Comparison of ENCODE assay signal across 8 mouse cellular contexts in the genomic region with DNA sequence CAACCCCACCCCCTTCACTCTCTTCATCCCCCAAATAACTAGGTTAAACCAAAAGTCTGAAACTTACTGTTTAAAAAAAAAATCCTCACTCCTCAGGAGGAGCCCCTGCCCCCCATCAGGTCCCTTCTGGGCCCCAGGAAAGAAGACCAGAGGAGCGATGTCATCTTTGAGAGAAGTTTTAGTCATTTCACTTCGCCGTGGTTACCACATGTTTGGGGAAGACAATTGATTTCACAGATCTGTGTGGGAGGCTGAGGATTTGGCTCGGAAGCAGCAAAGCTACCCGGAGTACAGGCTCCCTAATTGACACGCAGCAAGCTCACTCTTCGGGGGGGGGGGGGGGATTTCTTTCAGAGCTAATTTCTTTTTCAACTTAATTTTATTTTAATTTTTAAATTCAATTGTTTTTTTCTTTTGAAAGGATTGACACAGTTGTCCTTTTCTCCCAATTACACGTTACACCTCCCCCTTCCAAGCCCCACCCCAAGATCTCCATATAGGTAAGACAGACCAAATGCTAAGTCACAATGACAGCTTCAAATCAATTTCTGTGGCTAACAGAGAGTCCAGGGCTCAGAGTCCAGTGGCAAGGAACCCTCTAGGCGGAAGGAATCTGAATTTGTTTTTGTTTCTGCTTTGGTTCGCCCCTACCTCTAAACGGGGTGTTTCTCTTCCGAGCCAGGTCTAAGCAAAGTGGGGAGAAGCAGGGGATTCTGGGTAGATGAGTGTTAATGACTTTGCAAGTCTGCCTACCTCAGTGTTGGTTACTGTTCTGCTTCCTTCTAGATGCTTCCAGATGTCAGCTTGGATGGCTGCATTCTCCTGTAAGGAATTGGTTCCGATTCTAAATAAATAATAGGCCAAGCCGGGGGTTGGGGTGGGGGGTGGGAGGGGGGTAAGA.
DNase-seq lines count a peak whose midpoint lies in the region; ATAC-seq lines count a peak whose summit lies in the region.

No protein-coding gene starts in this region.

- no peak overlapping the region for H3K27ac ChIP-seq in forebrain, embryonic 14.5 days (ENCODE audit: low read depth, low read length)
- H3K27ac ChIP-seq in limb, embryonic 13.5 days = no peak overlapping the region
- H3K27ac ChIP-seq in neural tube, embryonic 11.5 days (ENCODE audit: low read depth, low read length) = no peak overlapping the region

- H3K4me1 ChIP-seq in forebrain, embryonic 14.5 days (ENCODE audit: control insufficient read depth, insufficient read depth, low read length) = peaks cover 2% of the 10 kb centered on the region; the same call in 1 of the 2 replicates
- peaks cover 16% of the 10 kb centered on the region for H3K4me1 ChIP-seq in limb, embryonic 13.5 days
- no peaks in the 10 kb centered on the region for H3K4me1 ChIP-seq in neural tube, embryonic 11.5 days (ENCODE audit: control insufficient read depth, insufficient read depth, low read length)

- DNase-seq in heart, adult 11 months = peak; percentile 85
- no peak for DNase-seq in heart, postnatal 14 days
- peak; percentile 53 for DNase-seq in ES-CJ7 (ENCODE audit: low read depth, low spot score)
- DNase-seq in forebrain, embryonic 14.5 days (ENCODE audit: low spot score) = peak; percentile 42
- DNase-seq in neural tube, embryonic 11.5 days (ENCODE audit: low spot score) = no peak
- DNase-seq in frontal cortex, postnatal 14 days (ENCODE audit: low spot score in 2 of 2) = no peak
- DNase-seq in ovary, adult 18-20 months (ENCODE audit: low spot score) = no peak

- peak overlapping the region; percentile 49 for H3K4me2 ChIP-seq in forebrain, embryonic 14.5 days (ENCODE audit: low read length)
- peak overlapping the region; percentile 63 for H3K4me2 ChIP-seq in limb, embryonic 13.5 days (replicated peaks)
- peak overlapping the region; percentile 24 for H3K4me2 ChIP-seq in neural tube, embryonic 11.5 days (ENCODE audit: low read depth)

- WGBS in forebrain, embryonic 14.5 days = 11% methylated on average over 14 of the region's 14 CpGs
- WGBS in limb, embryonic 13.5 days = 5% methylated on average over 14 of the region's 14 CpGs
- WGBS in neural tube, embryonic 11.5 days = 4% methylated on average over 14 of the region's 14 CpGs

- H3K4me3 ChIP-seq in forebrain, embryonic 14.5 days (ENCODE audit: low read depth, low read length) = peak overlapping the region; percentile 18
- H3K4me3 ChIP-seq in limb, embryonic 13.5 days = peak overlapping the region; percentile 32
- 0 out of 2 replicates have a peak overlapping the region, but pooled peaks have one; percentile 1 for H3K4me3 ChIP-seq in neural tube, embryonic 11.5 days (ENCODE audit: low read depth, low read length)

- ATAC-seq in forebrain, embryonic 14.5 days = no peak
- peak; percentile 57; the same call in 1 of the 2 replicates for ATAC-seq in limb, embryonic 13.5 days (ENCODE audit: low FRiP score, low read depth)
- ATAC-seq in neural tube, embryonic 11.5 days (ENCODE audit: insufficient read depth, low FRiP score, low TSS enrichment) = no peak

- no peaks in the 10 kb centered on the region for H3K36me3 ChIP-seq in forebrain, embryonic 14.5 days (ENCODE audit: control insufficient read depth, insufficient read depth, low read length)
- no peaks in the 10 kb centered on the region for H3K36me3 ChIP-seq in limb, embryonic 13.5 days
- H3K36me3 ChIP-seq in neural tube, embryonic 11.5 days (ENCODE audit: control insufficient read depth, insufficient read depth, low read length) = no peaks in the 10 kb centered on the region

- intact Hi-C loops in heart, postnatal 14 days (cut with DNase I) = loop anchor here (5.0 kb wide), 1 partner anchor 110 kb away; a partner anchor contains a TSS

- H3K27me3 ChIP-seq in forebrain, embryonic 14.5 days (replicated peaks; ENCODE audit: control insufficient read depth, insufficient read depth, low read length) = peaks cover 3% of the 10 kb centered on the region; the same call in 1 of the 2 replicates
- H3K27me3 ChIP-seq in limb, embryonic 13.5 days = no peaks in the 10 kb centered on the region; the same call in 1 of the 2 replicates
- no peaks in the 10 kb centered on the region for H3K27me3 ChIP-seq in neural tube, embryonic 11.5 days (ENCODE audit: control insufficient read depth, insufficient read depth, low read length)

- no peak overlapping the region for H3K9ac ChIP-seq in forebrain, embryonic 14.5 days (ENCODE audit: low read length)
- 0 out of 2 replicates have a peak overlapping the region, but pooled peaks have one; percentile 13 for H3K9ac ChIP-seq in limb, embryonic 13.5 days
- no peak overlapping the region for H3K9ac ChIP-seq in neural tube, embryonic 11.5 days (ENCODE audit: low read length)

- H3K9me3 ChIP-seq in forebrain, embryonic 14.5 days (replicated peaks; ENCODE audit: control insufficient read depth, low read length) = no peaks in the 10 kb centered on the region
- no peaks in the 10 kb centered on the region for H3K9me3 ChIP-seq in limb, embryonic 13.5 days
- no peaks in the 10 kb centered on the region for H3K9me3 ChIP-seq in neural tube, embryonic 11.5 days (ENCODE audit: control insufficient read depth, low read length)

Comparison
In these comparisons a context has a peak if more than half of its experiments do, and no peak if none do; other contexts are left out.
1. DNase-seq: peak in heart, adult 11 months (single experiment), ES-CJ7 (single experiment) and forebrain, embryonic 14.5 days (single experiment); none in heart, postnatal 14 days (0 of 2), neural tube, embryonic 11.5 days (single experiment), frontal cortex, postnatal 14 days (0 of 2) and ovary, adult 18-20 months (single experiment).
2. Peak in every context shown above with its lines, with median percentiles within 50 percentile points of each other: H3K4me2 ChIP-seq and H3K4me3 ChIP-seq.